Mouse (Mus musculus) forebrain, postnatal 0 days (tissue): ENCODE data around the gene Cxcr4. TPM values are rescaled to one million over a fixed set of nuclear protein-coding genes. Genes with fewer than 3 reads are reported as not detected.
A peak's percentile ranks its signal among the peaks of the same experiment; 100 is the strongest.

ENCODE experiments used
- ATAC-seq: fragments of 200-750 bp; cut with Nextera tagmentation; 2 replicates; pipeline ENCODE4 v1.8.0; 2017; ENCODE audit warnings: mild to moderate bottlenecking, moderate library complexity
- DNase-seq: peaks from one replicate; pipeline ENCODE4 v3.0.0-alpha.2; 2015
- H3K27ac ChIP-seq: fragments of 300-500 bp; sonication (generic); 2 replicates; pipeline ENCODE4 v1.5.1; 2014; ENCODE audit warnings: low read depth, mild to moderate bottlenecking, antibody characterized with exemption, low read length, moderate library complexity, mixed read lengths
- H3K27me3 ChIP-seq: fragments of 300-500 bp; sonication (generic); 2 replicates; pipeline ENCODE4 v1.6.1; 2014; ENCODE audit warnings: mild to moderate bottlenecking, low read length, mixed read lengths; ENCODE audit not compliant: insufficient read depth
- H3K36me3 ChIP-seq: fragments of 300-500 bp; sonication (generic); 2 replicates; pipeline ENCODE4 v1.6.1; 2014; ENCODE audit warnings: mild to moderate bottlenecking, moderate library complexity; ENCODE audit not compliant: insufficient read depth
- H3K4me1 ChIP-seq: fragments of 300-500 bp; sonication (generic); 2 replicates; pipeline ENCODE4 v1.6.1; 2014; ENCODE audit warnings: antibody characterized with exemption; ENCODE audit not compliant: insufficient read depth
- H3K4me2 ChIP-seq: fragments of 300-500 bp; sonication (generic); 2 replicates; pipeline ENCODE4 v1.6.1; 2014; ENCODE audit warnings: low read depth, mild to moderate bottlenecking, moderate library complexity
- H3K4me3 ChIP-seq: fragments of 300-500 bp; sonication (generic); 2 replicates; pipeline ENCODE4 v1.5.1; 2014; ENCODE audit warnings: low read depth, low read length, mixed read lengths
- H3K9ac ChIP-seq: fragments of 300-500 bp; sonication (generic); 2 replicates; pipeline ENCODE4 v1.6.1; 2014; ENCODE audit warnings: mild to moderate bottlenecking
- H3K9me3 ChIP-seq: fragments of 300-500 bp; sonication (generic); 2 replicates; pipeline ENCODE4 v1.6.1; 2016; ENCODE audit warnings: low read length
- CTCF ChIP-seq: sonication (generic); IDR thresholded peaks from 2 replicates; pipeline ENCODE4 v1.5.1; 2016; ENCODE audit warnings: antibody characterized with exemption, control low read depth, low read depth
- WGBS: fragments of 180-500 bp; shearing (Covaris S2); extraction: QIAGEN DNeasy Blood & Tissue Kit; methylation state at CpG from one replicate; pipeline ENCODE4 v1.1.7; 2014; 5-methylcytosine and 5-hydroxymethylcytosine counted together
- polyA plus RNA-seq: library from polyadenylated mRNA; unstranded; fragments of >200 nt; fragmentation: Nextera tagmentation; extraction: Ambion mirVana; gene quantifications from 2 replicates; pipeline ENCODE4 v1.2.1, GENCODE M21; 2015
- total RNA-seq: library from RNA; depleted of rRNA; stranded (reverse); fragments of >200 nt; gene quantifications from 2 replicates; pipeline ENCODE4 v1.2.3, GENCODE M21; 2014; rRNA removed

The Cxcr4 gene
- total and polyA plus RNA-seq, 2 experiments from 2014 or later, result 5.8 to 44.9 TPM

GRCm38 (mm10) chr1:128542555-128542954 is 49.5 kb downstream of the Cxcr4 start:
- H3K4me2 ChIP-seq, result no peak overlapping the region
- TF ChIP-seq CTCF, result no peak

GRCm38 (mm10) chr1:128540213-128540612 is 51.9 kb downstream of the Cxcr4 start:
- Histone ChIP-seq H3K27me3 (no peaks in the 10 kb centered on the region), H3K4me1 (no peaks in the 10 kb centered on the region), H3K9ac (no peak overlapping the region), H3K4me3 (no peak overlapping the region), H3K4me2 (no peak overlapping the region), H3K9me3 (no peaks in the 10 kb centered on the region), H3K36me3 (no peaks in the 10 kb centered on the region), H3K27ac (peak overlapping the region; percentile 50; the same call in 1 of the 2 replicates)
- ATAC-seq (no peak), DNase-seq (no peak)
- WGBS, result 80% methylated on average over 2 of the region's 2 CpGs
- TF ChIP-seq CTCF, result no peak

More at GRCm38 (mm10) chr1:128542555-128542954, 49.5 kb downstream of the Cxcr4 start:
- Histone ChIP-seq H3K4me3 (no peak overlapping the region), H3K27ac (no peak overlapping the region), H3K27me3 (no peaks in the 10 kb centered on the region), H3K9me3 (no peaks in the 10 kb centered on the region), H3K4me1 (no peaks in the 10 kb centered on the region), H3K36me3 (no peaks in the 10 kb centered on the region), H3K9ac (no peak overlapping the region)
- WGBS, result 54% methylated on average over 3 of the region's 3 CpGs
- DNase-seq (no peak), ATAC-seq (no peak)

DNA sequence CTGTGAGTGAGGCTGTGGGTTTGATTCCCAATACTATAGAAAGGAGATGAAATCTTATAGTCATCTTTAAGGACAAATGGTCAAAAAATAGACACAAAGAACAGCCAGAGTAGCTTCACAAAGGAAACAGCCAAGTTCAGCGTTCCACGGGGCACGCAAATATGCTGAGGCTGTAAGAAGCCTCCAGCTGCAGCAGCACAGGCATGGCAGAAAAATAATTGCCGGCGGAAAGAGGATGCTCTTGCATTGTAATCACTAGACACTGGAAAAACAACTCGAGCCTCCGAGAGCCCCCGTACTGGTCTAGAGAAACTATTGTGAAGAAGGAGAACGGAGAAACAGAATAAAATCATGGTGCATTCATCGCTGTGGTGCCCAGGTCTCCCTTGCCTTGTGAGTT is 52.5 kb downstream of the Cxcr4 start:
- H3K36me3 ChIP-seq, result no peaks in the 10 kb centered on the region
- no peak overlapping the region for H3K9ac ChIP-seq
- H3K4me1 ChIP-seq, result no peaks in the 10 kb centered on the region
- H3K4me3 ChIP-seq, result no peak overlapping the region
- H3K4me2 ChIP-seq, result no peak overlapping the region
- H3K27ac ChIP-seq, result peak overlapping the region; percentile 59
- no peaks in the 10 kb centered on the region for H3K9me3 ChIP-seq
- ATAC-seq, result peak; percentile 64
- 59% methylated on average over 10 of the region's 10 CpGs for WGBS
- no peaks in the 10 kb centered on the region for H3K27me3 ChIP-seq
- DNase-seq, result peak; percentile 35
- TF ChIP-seq CTCF, result no peak

Other genes with a start within 250 kb of the Cxcr4 start
- 33.7 and 52.4 TPM in 2 replicates for gene Mcm6, start 232.6 kb downstream of the Cxcr4 start, total RNA-seq
- gene Mcm6, start 232.6 kb downstream of the Cxcr4 start, polyA plus RNA-seq, result 35.2 and 40.5 TPM in 2 replicates
- gene Dars, start 174.9 kb downstream of the Cxcr4 start, total RNA-seq, result 90.4 and 101 TPM in 2 replicates
- 128 and 130 TPM in 2 replicates for gene Dars, start 174.9 kb downstream of the Cxcr4 start, polyA plus RNA-seq